Mouse (Mus musculus) testis, adult 2 months (tissue): ENCODE data around the gene Tdrd3.

ENCODE experiments used
- CTCF ChIP-seq: fragments of 200-500 bp; IDR thresholded peaks from 2 replicates; pipeline ENCODE4 v1.5.1; 2012; ENCODE audit warnings: low read depth, mild to moderate bottlenecking, inconsistent platforms, low read length, moderate library complexity; ENCODE audit not compliant: control insufficient read depth, insufficient read depth, insufficient replicate concordance
- POLR2A ChIP-seq: fragments of 200-500 bp; IDR thresholded peaks from 2 replicates; pipeline ENCODE4 v1.6.1; 2012; ENCODE audit warnings: low read depth, mild to moderate bottlenecking, inconsistent platforms, low read length, moderate library complexity; ENCODE audit not compliant: control insufficient read depth

DNA sequence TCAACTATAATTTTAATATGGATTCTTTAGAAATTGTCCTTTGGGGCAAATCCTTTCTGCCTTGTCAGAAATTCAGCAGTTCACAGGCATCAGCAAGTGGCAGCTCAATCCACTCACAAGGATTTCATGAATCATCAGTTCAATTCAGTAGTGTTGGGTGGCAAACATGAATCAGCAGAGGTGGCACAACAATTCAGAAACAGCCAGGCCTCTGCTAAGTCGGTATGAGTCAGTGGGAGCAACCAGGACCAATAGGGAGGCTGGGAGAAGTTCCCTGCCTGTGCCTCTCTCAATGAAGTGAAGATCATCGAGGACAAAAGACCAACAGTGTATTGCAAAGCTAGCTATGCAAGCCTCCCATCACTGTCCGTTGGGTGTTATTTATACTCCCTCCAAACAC lies 135.8 kb downstream of the Tdrd3 start:
- TF ChIP-seq POLR2A (no peak), CTCF (no peak)
